Mouse (Mus musculus): Measurements from ENCODE around the gene Rfc2. TPM values are rescaled to one million over a fixed set of nuclear protein-coding genes. Genes with fewer than 3 reads are reported as not detected.
A peak's percentile ranks its signal among the peaks of the same experiment; 100 is the strongest.

Gene Rfc2
- polyA plus RNA-seq, 1 experiment: 35.0 TPM

DNA sequence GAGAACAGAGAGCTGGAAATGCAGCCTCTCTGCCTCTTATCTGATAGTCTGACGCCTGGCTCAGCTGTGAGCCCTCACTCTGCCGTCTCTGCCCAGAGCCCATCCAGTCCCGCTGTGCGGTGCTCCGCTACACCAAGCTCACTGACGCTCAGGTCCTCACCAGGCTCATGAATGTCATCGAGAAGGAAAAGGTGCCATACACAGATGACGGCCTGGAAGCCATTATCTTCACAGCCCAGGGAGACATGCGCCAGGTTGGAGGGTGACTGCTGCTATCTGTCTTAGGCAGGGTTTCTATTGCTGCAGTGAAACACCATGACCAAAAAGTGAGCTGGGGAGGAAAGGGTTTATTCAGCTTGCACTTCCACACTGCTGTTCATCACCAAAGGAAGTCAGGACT lies 11.9 kb downstream of the Rfc2 start:
- Histone ChIP-seq H3K36me3 (replicated peaks; ENCODE audit: low read length) (peaks cover 93% of the 10 kb centered on the region), H3K27me3 (replicated peaks) (no peaks in the 10 kb centered on the region), H3K9me3 (no peaks in the 10 kb centered on the region), H3K4me1 (peaks cover 76% of the 10 kb centered on the region), H3K4me3 (replicated peaks) (no peak overlapping the region)
- TF ChIP-seq GATA1 (IDR thresholded peaks at IDR 0.05; ENCODE audit: borderline replicate concordance, low read length) (no peak), FLI1 (IDR thresholded peaks at IDR 0.05; ENCODE audit: low read length) (no peak)

GRCm38 (mm10) chr5:134597711-134598110 lies 16.5 kb downstream of the Rfc2 start:
- TF ChIP-seq GATA1 (IDR thresholded peaks at IDR 0.05; ENCODE audit: borderline replicate concordance, low read length) (no peak), FLI1 (IDR thresholded peaks at IDR 0.05; ENCODE audit: low read length) (no peak)
- peaks cover 40% of the 10 kb centered on the region for H3K4me1 ChIP-seq
- peaks cover 95% of the 10 kb centered on the region for H3K36me3 ChIP-seq (replicated peaks; ENCODE audit: low read length)
- H3K4me3 ChIP-seq (replicated peaks): no peak overlapping the region
- H3K27me3 ChIP-seq (replicated peaks): no peaks in the 10 kb centered on the region
- H3K9me3 ChIP-seq: no peaks in the 10 kb centered on the region

GRCm38 (mm10) chr5:134604376-134604775 lies 23.2 kb downstream of the Rfc2 start:
- Histone ChIP-seq H3K9me3 (no peaks in the 10 kb centered on the region), H3K36me3 (replicated peaks; ENCODE audit: low read length) (peaks cover 91% of the 10 kb centered on the region), H3K4me1 (peaks cover 42% of the 10 kb centered on the region), H3K4me3 (replicated peaks) (no peak overlapping the region), H3K27me3 (replicated peaks) (no peaks in the 10 kb centered on the region)
- no peak for TF ChIP-seq FLI1 (IDR thresholded peaks at IDR 0.05; ENCODE audit: low read length)
- no peak for TF ChIP-seq GATA1 (IDR thresholded peaks at IDR 0.05; ENCODE audit: borderline replicate concordance, low read length)

GRCm38 (mm10) chr5:134606314-134606713 lies 25.1 kb downstream of the Rfc2 start:
- Histone ChIP-seq H3K9me3 (no peaks in the 10 kb centered on the region), H3K4me3 (replicated peaks) (no peak overlapping the region), H3K4me1 (peaks cover 56% of the 10 kb centered on the region), H3K27me3 (replicated peaks) (no peaks in the 10 kb centered on the region), H3K36me3 (replicated peaks; ENCODE audit: low read length) (peaks cover 78% of the 10 kb centered on the region)
- TF ChIP-seq FLI1 (IDR thresholded peaks at IDR 0.05; ENCODE audit: low read length) (no peak), GATA1 (IDR thresholded peaks at IDR 0.05; ENCODE audit: borderline replicate concordance, low read length) (no peak)

DNA sequence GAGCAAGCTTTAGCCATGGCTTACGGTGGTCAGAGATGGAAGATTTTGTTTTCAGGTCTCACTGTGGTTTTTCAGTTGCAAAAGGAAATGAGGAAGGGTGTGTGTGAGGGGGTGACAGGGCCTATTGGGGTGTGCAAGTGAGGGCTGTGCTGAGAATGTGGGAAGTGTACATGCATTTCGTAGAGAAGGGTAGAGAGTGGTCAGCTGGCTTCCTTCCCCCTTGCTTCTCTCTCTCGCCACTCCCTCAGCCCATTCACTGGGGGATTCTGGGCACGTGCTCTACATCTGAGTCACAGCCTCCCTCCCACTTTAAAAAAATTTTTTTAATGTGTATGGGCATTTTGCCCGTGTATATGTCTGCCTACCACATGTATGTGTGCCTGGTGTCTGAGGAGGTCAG lies 26.0 kb downstream of the Rfc2 start:
- Histone ChIP-seq H3K4me1 (peaks cover 64% of the 10 kb centered on the region), H3K36me3 (replicated peaks; ENCODE audit: low read length) (peaks cover 72% of the 10 kb centered on the region), H3K9me3 (no peaks in the 10 kb centered on the region), H3K4me3 (replicated peaks) (peak overlapping the region; percentile 69), H3K27me3 (replicated peaks) (no peaks in the 10 kb centered on the region)
- TF ChIP-seq FLI1 (IDR thresholded peaks at IDR 0.05; ENCODE audit: low read length) (no peak), GATA1 (IDR thresholded peaks at IDR 0.05; ENCODE audit: borderline replicate concordance, low read length) (no peak)

- Histone ChIP-seq H3K4me1 (peaks cover 89% of the 10 kb centered on the region), H3K4me3 (replicated peaks) (no peak overlapping the region), H3K36me3 (replicated peaks; ENCODE audit: low read length) (peaks cover 59% of the 10 kb centered on the region), H3K27me3 (replicated peaks) (no peaks in the 10 kb centered on the region), H3K9me3 (no peaks in the 10 kb centered on the region)
- TF ChIP-seq GATA1 (IDR thresholded peaks at IDR 0.05; ENCODE audit: borderline replicate concordance, low read length) (no peak), FLI1 (IDR thresholded peaks at IDR 0.05; ENCODE audit: low read length) (no peak)
Measured at GRCm38 (mm10) chr5:134609916-134610643, 28.9 kb downstream of the Rfc2 start.

DNA sequence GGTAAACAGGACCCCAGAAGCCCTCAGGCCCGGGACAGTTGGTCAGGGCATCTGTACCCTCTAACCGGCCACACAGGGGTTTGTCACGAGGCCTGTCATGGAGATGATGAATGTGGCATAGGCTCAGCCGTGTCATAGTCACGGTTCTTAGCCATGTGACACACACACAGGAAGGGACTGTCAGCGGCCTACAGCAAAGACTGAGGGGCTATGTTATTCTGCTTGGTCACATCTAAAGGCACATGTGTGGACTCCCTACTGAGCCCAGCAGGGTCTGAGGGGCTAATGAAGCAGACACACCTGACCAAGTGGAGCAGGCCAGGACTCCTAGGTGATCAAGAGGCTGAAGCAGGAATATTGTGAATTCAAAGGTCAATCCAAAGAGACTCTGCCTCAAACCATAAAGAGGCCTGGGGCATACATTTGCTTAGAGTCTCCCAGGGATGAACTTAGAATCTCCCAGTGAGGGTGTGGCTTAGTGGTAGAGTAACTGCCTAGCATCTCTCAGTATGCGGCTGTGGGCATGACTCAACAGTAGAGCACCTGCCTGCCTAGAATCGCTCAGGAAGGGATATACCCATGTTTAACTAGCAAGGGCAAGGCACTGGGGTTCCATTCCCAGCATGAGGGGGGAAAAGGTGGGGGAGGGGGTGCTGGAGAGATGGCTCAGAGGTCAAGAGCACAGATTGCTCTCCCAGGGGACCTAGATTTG lies 30.8 kb downstream of the Rfc2 start:
- Histone ChIP-seq H3K36me3 (replicated peaks; ENCODE audit: low read length) (peaks cover 53% of the 10 kb centered on the region), H3K4me3 (replicated peaks) (peak overlapping the region; percentile 70), H3K4me1 (peaks cover 84% of the 10 kb centered on the region), H3K27me3 (replicated peaks) (no peaks in the 10 kb centered on the region), H3K9me3 (no peaks in the 10 kb centered on the region)
- TF ChIP-seq FLI1 (IDR thresholded peaks at IDR 0.05; ENCODE audit: low read length) (no peak), GATA1 (IDR thresholded peaks at IDR 0.05; ENCODE audit: borderline replicate concordance, low read length) (no peak)

GRCm38 (mm10) chr5:134613727-134614126 lies 32.6 kb downstream of the Rfc2 start:
- H3K4me3 ChIP-seq (replicated peaks): peak overlapping the region; percentile 89
- TF ChIP-seq GATA1 (IDR thresholded peaks at IDR 0.05; ENCODE audit: borderline replicate concordance, low read length): no peak
- TF ChIP-seq FLI1 (IDR thresholded peaks at IDR 0.05; ENCODE audit: low read length): no peak

DNA sequence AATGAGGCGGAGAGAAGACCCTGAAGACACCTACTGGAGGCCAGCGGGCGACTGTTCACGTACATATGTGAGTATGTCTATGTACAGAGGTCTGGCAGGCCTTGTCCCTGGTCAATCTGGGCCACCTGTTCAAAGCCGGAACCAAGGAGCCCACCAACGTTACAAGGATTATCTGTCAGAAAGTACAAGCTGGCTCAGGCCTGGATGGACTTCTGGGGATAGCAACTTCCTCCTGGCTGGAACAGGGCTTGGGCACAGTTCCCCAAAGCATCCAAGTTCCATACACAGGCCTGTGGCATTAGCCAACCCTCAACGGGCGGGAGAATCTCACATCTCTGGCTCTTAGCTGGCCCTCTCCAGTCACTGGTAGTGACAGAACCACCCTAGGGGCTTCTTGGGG lies 33.1 kb downstream of the Rfc2 start:
- H3K9me3 ChIP-seq: no peaks in the 10 kb centered on the region
- H3K4me1 ChIP-seq: peaks cover 69% of the 10 kb centered on the region
- H3K4me3 ChIP-seq (replicated peaks): peak overlapping the region; percentile 89
- H3K27me3 ChIP-seq (replicated peaks): no peaks in the 10 kb centered on the region
- H3K36me3 ChIP-seq (replicated peaks; ENCODE audit: low read length): peaks cover 57% of the 10 kb centered on the region
- TF ChIP-seq FLI1 (IDR thresholded peaks at IDR 0.05; ENCODE audit: low read length) (no peak), GATA1 (IDR thresholded peaks at IDR 0.05; ENCODE audit: borderline replicate concordance, low read length) (no peak)

More at GRCm38 (mm10) chr5:134613727-134614126, 32.6 kb downstream of the Rfc2 start:
- Histone ChIP-seq H3K9me3 (no peaks in the 10 kb centered on the region), H3K36me3 (replicated peaks; ENCODE audit: low read length) (peaks cover 55% of the 10 kb centered on the region), H3K4me1 (peaks cover 70% of the 10 kb centered on the region), H3K27me3 (replicated peaks) (no peaks in the 10 kb centered on the region)

- Histone ChIP-seq H3K4me1 (peaks cover 66% of the 10 kb centered on the region), H3K9me3 (no peaks in the 10 kb centered on the region), H3K36me3 (replicated peaks; ENCODE audit: low read length) (peaks cover 60% of the 10 kb centered on the region), H3K27me3 (replicated peaks) (no peaks in the 10 kb centered on the region), H3K4me3 (replicated peaks) (peak within 1 kb of the TSS; percentile 89)
- no peak for TF ChIP-seq GATA1 (IDR thresholded peaks at IDR 0.05; ENCODE audit: borderline replicate concordance, low read length)
- TF ChIP-seq FLI1 (IDR thresholded peaks at IDR 0.05; ENCODE audit: low read length): no peak
Measured at GRCm38 (mm10) chr5:134614802-134615201, 33.6 kb downstream of the Rfc2 start, which contains the start of gene Lat2. Lat2 (minus strand) TSS chr5:134615025.

Measured in megakaryocyte, embryonic 14.5 days (primary cell).